Mouse (Mus musculus) A20 (cell line): Measurements from ENCODE around the gene Gm13088.
"Not testable (repeated sequence)": the region's sequence is repeated elsewhere in the genome, so short reads cannot be mapped to it uniquely, and the experiment has no call there.

Experiments used
- DNase-seq: peaks from one replicate; pipeline ENCODE4 v3.0.0-alpha.2; 2011; ENCODE audit warnings: low read depth, low spot score

Gene Gm13088

DNA sequence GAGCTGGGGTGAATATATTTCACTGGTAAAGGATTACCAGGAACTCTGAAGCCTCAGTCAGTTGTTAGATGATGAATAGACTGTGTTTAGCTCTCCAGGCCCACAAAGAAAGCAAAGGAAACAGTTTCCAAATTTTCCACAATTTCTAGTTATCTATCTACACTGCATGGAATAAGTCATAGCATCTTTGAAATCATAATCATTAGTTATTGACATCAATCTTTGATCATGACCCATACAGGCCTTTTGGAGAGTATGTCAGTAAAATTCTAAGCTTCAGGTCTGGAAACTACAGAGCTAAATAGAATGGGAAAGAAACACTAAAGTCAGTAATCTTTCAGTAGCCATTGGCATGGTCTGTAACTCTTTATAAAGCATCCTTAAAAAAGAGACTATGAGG lies at the start of gene Gm13088:
TSS of gene Gm13088 (minus strand) at position 101 of the 400 bp plus-strand sequence.
- DNase-seq, result not testable (repeated sequence)

DNA sequence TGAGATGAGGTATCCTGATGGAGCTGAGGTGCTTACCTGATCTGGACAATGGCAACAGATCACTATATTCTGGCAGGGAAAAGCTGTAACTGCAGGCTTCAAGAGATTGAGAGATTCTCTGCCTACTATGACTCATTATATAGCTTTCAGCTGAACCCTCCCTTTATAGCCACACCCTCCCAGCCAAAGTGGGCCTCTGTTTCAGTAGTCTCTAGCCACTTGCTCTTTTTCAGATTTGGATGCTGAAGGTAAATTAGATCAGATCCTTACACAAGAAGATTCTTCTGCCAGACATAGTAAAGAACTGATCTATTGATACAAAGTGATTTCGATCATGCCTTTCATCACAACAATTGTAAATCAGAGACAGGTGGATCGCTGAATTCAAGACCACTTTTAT lies 45.6 kb upstream of the Gm13088 start, which contains the start of gene Gm13089:
TSS of gene Gm13089 (minus strand) at position 101 of the 400 bp plus-strand sequence.
- DNase-seq, result no peak

DNA sequence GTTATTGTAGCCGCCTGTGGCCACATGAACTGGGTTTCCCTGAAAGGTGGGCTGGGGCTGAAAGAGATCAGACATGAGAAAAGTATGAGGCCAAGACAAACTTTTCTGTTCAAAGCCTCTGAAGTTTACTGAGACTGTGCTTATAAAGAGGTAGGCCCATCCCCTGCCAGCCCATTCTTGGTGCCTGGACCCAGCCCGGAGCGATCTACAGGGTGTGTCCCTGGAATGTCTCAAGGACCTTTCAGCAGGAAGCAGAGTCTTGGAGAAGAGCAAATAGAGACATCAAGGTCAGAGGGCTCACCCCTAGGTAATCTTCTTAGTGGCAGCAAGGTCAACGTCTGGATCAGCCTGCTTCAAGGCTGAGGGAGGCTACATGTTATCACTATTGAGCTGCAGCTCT lies 38.9 kb downstream of the Gm13088 start:
- DNase-seq, result not testable (repeated sequence)

DNA sequence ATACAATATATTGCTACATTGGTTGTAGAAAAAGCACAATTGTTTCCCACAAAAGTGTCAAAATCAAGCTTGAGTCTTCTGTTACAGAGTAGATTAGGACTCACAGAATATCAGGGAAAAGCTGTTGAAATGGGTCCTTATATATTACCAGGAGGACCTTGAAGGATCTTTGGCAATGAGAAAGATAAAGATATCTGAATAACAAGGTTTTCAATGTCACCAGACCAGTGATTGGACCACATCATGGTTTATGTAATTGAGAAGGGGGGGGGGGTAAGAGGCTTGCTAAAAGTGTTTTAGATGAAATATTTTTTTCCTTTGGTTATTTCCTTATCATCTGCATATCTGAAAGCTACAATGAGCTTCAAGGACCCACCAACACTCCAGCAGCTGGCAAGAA lies 42.3 kb downstream of the Gm13088 start, which contains the start of gene Gm13083:
TSS of gene Gm13083 (plus strand) at position 301 of the 400 bp plus-strand sequence.
- DNase-seq, result not testable (repeated sequence)

DNA sequence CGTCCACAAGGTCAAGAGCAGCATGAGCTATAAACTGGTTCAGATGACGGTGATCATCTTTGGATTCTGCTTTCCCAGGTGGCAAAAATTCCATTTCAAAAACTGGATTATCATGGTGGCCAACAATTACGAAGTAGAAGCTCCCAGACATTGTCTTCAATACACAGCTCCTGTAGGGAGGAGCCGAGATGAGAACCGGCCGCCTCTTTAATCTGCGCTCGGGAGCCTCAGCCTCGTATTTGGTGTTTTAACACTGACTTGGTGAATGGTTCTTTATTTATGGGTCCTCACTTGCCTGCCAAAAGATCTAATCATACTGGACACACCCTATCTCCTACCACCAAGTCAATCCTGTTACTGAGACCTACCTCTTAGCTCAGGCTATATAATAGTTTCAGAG lies 45.1 kb downstream of the Gm13088 start:
- DNase-seq, result not testable (repeated sequence)
